Mouse (Mus musculus) lung, embryonic 15.5 days (tissue): ENCODE measurements around the gene Alkbh1. TPM values are rescaled to one million over a fixed set of nuclear protein-coding genes. Genes with fewer than 3 reads are reported as not detected.

ENCODE experiments used
- ATAC-seq: fragments of 200-750 bp; cut with Nextera tagmentation; 2 replicates; pipeline ENCODE4 v1.8.0; 2017; ENCODE audit warnings: moderate number of reproducible peaks, borderline replicate concordance; ENCODE audit not compliant: low FRiP score, low TSS enrichment; ENCODE audit errors: extremely low read depth
- H3K27ac ChIP-seq: fragments of 300-500 bp; sonication (generic); 2 replicates; pipeline ENCODE4 v1.5.1; 2015; ENCODE audit warnings: moderate library complexity, mild to moderate bottlenecking, inconsistent platforms
- H3K27me3 ChIP-seq: fragments of 300-500 bp; sonication (generic); 2 replicates; pipeline ENCODE4 v1.6.1; 2015; ENCODE audit warnings: inconsistent platforms
- H3K36me3 ChIP-seq: fragments of 300-500 bp; sonication (generic); 2 replicates; pipeline ENCODE4 v1.6.1; 2015; ENCODE audit warnings: inconsistent platforms
- H3K4me1 ChIP-seq: fragments of 300-500 bp; sonication (generic); 2 replicates; pipeline ENCODE4 v1.6.1; 2015; ENCODE audit warnings: inconsistent platforms
- H3K4me2 ChIP-seq: fragments of 300-500 bp; sonication (generic); 2 replicates; pipeline ENCODE4 v1.6.1; 2015; ENCODE audit warnings: inconsistent platforms, mild to moderate bottlenecking, moderate library complexity
- H3K4me3 ChIP-seq: fragments of 300-500 bp; sonication (generic); 2 replicates; pipeline ENCODE4 v1.5.1; 2015; ENCODE audit warnings: mild to moderate bottlenecking, inconsistent platforms
- H3K9ac ChIP-seq: fragments of 300-500 bp; sonication (generic); 2 replicates; pipeline ENCODE4 v1.6.1; 2015; ENCODE audit warnings: inconsistent platforms
- H3K9me3 ChIP-seq: fragments of 300-500 bp; sonication (generic); 2 replicates; pipeline ENCODE4 v1.6.1; 2016; ENCODE audit warnings: inconsistent platforms
- WGBS: fragments of 180-500 bp; shearing (Covaris S2); methylation state at CpG from one replicate; pipeline ENCODE4 v1.1.7; 2015; 5-methylcytosine and 5-hydroxymethylcytosine counted together
- polyA plus RNA-seq: library from polyadenylated mRNA; unstranded; fragments of >200 nt; fragmentation: Nextera tagmentation; extraction: Ambion mirVana; gene quantifications from 2 replicates; pipeline ENCODE4 v1.2.1, GENCODE M21; 2015

The Alkbh1 gene
- polyA plus RNA-seq, 1 experiment from 2014 or later: 48.0 TPM

DNA sequence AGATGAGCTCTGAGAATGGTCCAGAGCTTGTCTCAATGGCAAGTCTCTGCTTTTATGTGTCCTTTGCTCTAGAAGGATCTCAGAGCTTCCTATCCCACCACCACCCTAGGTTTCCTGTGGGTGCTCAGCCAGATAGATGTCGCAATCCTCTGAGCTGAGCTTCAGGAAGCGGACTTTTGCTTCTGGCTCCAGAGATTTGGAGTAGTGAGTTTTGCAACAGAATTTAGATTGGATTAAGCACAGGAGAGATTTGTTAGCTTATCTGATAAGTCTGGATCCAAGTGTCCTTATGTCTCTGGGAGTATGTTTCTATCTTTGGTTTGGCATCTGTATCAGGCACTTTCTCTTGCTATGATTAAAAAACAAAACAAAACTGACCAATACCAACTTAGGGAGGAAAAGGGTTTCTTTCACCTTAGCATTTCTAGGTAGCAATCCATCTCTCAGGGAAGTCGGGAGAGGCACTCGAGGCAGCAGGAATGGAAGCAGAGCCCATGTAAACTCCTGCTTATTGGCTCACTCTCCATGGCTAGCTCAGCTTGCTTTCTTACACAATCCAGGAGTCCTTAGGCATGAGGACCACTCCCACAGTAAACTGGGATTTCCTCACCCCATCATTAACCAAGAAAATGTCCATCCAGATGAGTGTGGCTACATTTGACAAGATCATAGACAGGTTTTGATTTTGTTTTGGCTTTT, 50.2 kb downstream of the Alkbh1 start:
- no peaks in the 10 kb centered on the region for H3K27me3 ChIP-seq
- H3K4me3 ChIP-seq: no peak overlapping the region
- H3K4me2 ChIP-seq: no peak overlapping the region
- no peak overlapping the region; the same call in 1 of the 2 replicates for H3K27ac ChIP-seq
- H3K36me3 ChIP-seq: no peaks in the 10 kb centered on the region
- 0 out of 2 replicates have a peak, but pooled peaks cover 3% of the 10 kb centered on the region for H3K4me1 ChIP-seq
- 62% methylated on average over 4 of the region's 4 CpGs for WGBS
- no peaks in the 10 kb centered on the region for H3K9me3 ChIP-seq
- no peak for ATAC-seq
- H3K9ac ChIP-seq: no peak overlapping the region

DNA sequence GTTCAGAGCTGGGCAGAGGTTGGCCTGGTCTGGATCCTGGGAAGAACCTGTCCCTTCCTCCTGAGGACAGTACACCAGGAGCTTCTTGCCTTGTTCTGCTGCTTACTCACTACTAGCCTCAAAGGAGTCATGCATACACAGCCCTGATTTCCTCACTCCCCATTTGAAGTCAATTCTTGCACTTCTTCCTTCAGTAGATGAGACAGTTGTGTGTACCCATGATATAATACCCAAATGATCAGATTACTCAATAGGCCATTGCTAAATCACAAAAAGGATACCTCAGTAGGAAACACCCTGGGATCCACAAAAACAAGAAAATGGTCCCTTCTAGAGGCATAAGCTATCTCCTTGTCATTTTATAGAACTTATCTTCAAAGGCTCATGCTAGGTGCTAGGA, 52.5 kb downstream of the Alkbh1 start:
- no peak for ATAC-seq
- H3K4me3 ChIP-seq: no peak overlapping the region
- no peaks in the 10 kb centered on the region for H3K27me3 ChIP-seq
- H3K27ac ChIP-seq: no peak overlapping the region
- H3K36me3 ChIP-seq: no peaks in the 10 kb centered on the region
- no peak overlapping the region for H3K4me2 ChIP-seq
- H3K9me3 ChIP-seq: no peaks in the 10 kb centered on the region
- H3K4me1 ChIP-seq: peaks cover 12% of the 10 kb centered on the region
- H3K9ac ChIP-seq: no peak overlapping the region

DNA sequence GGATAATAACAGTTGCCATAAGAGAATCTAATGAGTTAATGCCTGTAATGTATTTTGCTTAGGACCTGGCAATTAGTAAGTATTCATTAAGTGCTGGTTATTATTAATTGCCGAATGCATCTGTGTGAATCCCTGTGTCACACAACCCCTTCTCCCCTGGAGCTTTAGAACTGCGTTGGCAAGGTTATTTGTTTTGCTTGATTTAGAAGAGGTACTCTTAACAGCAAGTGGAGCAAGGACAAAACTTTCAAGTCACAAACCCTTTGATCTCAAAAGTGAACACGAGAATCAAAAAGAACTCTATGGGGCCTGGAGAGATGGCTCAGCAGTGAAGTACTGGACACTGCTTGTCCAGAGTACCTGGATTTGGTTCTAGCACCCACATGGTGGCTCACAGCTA, 54.6 kb downstream of the Alkbh1 start:
- ATAC-seq: no peak
- H3K9ac ChIP-seq: no peak overlapping the region
- H3K4me3 ChIP-seq: peak overlapping the region; percentile 98; the same call in 1 of the 2 replicates
- no peaks in the 10 kb centered on the region for H3K27me3 ChIP-seq
- peak overlapping the region; percentile 76; the same call in 1 of the 2 replicates for H3K27ac ChIP-seq
- H3K36me3 ChIP-seq: no peaks in the 10 kb centered on the region
- no peaks in the 10 kb centered on the region for H3K9me3 ChIP-seq
- 56% methylated on average over 3 of the region's 3 CpGs for WGBS
- H3K4me1 ChIP-seq: peaks cover 17% of the 10 kb centered on the region
- peak overlapping the region; percentile 64 for H3K4me2 ChIP-seq

DNA sequence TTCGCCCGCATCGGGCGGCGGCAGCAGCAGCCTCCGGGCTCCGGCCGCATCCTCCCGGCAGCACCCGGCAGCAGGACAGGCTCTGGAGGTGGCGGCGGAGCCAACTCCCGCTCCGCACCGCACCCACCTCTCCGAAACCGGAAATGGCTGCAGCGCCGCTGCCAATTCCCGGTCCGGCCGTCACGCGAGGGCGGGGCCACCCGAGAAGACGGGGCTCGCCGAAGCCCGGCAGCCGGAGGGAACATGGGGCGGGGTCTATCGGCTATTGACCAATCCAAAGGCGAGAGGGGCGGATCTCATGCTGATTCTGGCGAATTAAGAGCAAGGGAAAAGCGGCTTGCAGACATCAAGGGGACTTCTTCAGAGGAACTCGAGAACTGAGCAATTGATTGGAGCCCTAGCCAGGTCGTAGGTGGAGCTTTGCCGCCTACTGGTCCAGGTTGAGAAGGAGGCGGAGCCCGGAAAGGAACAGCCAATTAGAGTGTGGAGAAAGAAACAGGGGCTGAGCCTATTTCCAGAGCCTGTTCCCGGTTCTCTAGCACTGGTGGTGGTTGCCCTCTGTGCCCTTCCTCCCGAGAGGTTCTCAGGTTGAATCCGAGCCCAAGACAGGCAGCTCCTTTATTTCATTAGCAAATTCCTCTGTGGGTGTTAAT, 55.6 kb downstream of the Alkbh1 start, which contains the start of gene Sptlc2:
Gene Sptlc2 (minus strand): TSS at position 234 of the 653 bp plus-strand sequence.
- H3K27me3 ChIP-seq: no peaks in the 10 kb centered on the region
- WGBS: under 1% methylated on average over 45 of the region's 45 CpGs
- H3K9me3 ChIP-seq: no peaks in the 10 kb centered on the region
- H3K9ac ChIP-seq: peak within 1 kb of the TSS; percentile 88
- H3K4me2 ChIP-seq: peak within 1 kb of the TSS; percentile 85
- H3K4me1 ChIP-seq: peaks cover 15% of the 10 kb centered on the region
- peak; percentile 99 for ATAC-seq
- peak within 1 kb of the TSS; percentile 85 for H3K27ac ChIP-seq
- peak within 1 kb of the TSS; percentile 98 for H3K4me3 ChIP-seq
- no peaks in the 10 kb centered on the region for H3K36me3 ChIP-seq

DNA sequence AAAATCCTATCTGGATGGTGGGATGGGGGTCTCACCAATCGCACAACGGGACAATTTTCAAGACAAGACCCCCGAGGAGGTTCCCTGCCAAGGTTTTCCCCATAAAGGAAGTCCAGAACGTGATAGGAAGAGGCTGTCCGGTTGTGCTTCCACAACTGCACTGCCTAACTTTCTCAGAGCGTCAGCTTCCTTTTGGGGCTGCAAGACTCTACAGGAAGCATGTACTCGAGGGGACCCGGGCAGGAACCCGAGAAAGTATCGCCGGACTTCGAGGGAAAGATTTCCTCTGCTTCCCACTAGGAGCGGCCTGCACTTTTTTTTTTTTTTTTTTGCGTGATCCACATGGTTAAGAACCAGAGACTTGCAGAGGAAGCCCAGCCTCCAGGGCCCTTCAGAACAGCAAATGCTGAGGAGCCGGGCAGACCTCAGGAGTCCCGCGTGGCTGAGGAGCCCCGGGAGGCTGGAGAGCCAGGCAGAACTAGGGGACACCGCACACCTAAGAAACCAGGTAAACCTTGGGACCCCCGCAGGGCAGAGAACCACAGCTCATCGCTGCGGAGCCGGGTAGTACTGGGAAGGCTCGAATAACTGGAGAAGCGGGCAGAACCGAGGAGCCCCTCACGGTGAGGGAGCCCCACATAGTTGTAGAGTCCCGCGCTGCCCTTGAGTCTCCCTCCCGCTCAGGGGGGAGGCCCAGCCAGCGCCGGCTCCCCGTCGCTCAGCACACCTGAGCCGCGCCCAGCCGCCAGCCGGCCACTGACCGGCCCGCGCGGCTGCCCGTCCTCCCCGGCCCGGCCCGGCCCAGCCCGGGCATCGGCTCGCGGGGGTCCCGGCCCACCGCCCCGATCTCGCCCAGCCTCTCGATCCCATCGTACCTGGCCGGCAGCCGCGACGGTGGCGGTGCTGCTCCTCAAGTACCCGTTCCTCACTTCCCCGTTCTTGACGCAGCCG, 56.4 kb downstream of the Alkbh1 start:
- H3K4me1 ChIP-seq: peaks cover 14% of the 10 kb centered on the region
- ATAC-seq: peak; percentile 45
- H3K36me3 ChIP-seq: no peaks in the 10 kb centered on the region
- WGBS: under 1% methylated on average over 65 of the region's 65 CpGs
- H3K27ac ChIP-seq: peak overlapping the region; percentile 85
- peak overlapping the region; percentile 88 for H3K9ac ChIP-seq
- no peaks in the 10 kb centered on the region for H3K27me3 ChIP-seq
- peak overlapping the region; percentile 98 for H3K4me3 ChIP-seq
- no peaks in the 10 kb centered on the region for H3K9me3 ChIP-seq
- H3K4me2 ChIP-seq: peak overlapping the region; percentile 85

DNA sequence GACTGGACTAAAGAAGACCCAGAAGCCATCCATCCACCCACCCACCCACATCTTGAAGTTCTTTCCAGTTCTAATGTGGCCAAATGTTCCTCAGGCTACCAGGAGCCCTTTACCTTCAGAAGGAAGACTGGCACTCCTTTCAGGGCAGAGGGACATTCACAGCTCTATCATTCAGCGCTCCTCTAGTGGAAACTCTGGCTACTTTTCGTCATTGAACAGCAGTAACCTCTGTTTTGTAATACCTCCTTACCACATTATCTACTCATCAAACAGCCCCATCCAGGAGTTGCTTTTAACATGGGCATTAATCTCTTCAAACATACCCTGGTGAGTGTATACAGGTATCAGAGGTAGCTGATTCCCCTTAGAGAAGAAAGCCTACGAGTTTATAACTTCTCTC, 58.8 kb downstream of the Alkbh1 start:
- H3K4me3 ChIP-seq: no peak overlapping the region
- no peaks in the 10 kb centered on the region for H3K9me3 ChIP-seq
- no peaks in the 10 kb centered on the region for H3K36me3 ChIP-seq
- no peak overlapping the region for H3K27ac ChIP-seq
- H3K4me2 ChIP-seq: no peak overlapping the region
- no peak for ATAC-seq
- H3K27me3 ChIP-seq: no peaks in the 10 kb centered on the region
- H3K4me1 ChIP-seq: peaks cover 29% of the 10 kb centered on the region
- H3K9ac ChIP-seq: no peak overlapping the region
- WGBS: 91% methylated on average over 3 of the region's 3 CpGs

DNA sequence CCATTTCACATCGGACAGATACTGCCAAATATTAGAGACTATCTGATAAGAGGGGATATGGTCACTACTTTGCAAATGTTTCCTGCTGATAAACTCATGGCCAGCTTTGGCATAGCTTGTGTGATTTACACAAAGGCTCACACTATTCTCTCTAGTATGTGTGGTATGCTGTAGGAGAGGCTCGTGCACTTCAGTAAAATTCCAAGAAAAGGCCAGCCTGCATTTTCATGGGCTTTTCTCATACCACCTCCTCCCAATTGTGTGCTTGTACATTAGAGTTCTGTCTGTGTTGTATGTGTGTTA, 62.5 kb downstream of the Alkbh1 start:
- 22% methylated on average over 2 of the region's 2 CpGs for WGBS
- no peak overlapping the region for H3K4me3 ChIP-seq
- H3K9me3 ChIP-seq: no peaks in the 10 kb centered on the region
- H3K4me1 ChIP-seq: peaks cover 20% of the 10 kb centered on the region
- peak; percentile 57; the same call in 1 of the 2 replicates for ATAC-seq
- H3K4me2 ChIP-seq: no peak overlapping the region
- no peaks in the 10 kb centered on the region for H3K36me3 ChIP-seq
- no peaks in the 10 kb centered on the region for H3K27me3 ChIP-seq
- H3K9ac ChIP-seq: no peak overlapping the region
- H3K27ac ChIP-seq: peak overlapping the region; percentile 79

DNA sequence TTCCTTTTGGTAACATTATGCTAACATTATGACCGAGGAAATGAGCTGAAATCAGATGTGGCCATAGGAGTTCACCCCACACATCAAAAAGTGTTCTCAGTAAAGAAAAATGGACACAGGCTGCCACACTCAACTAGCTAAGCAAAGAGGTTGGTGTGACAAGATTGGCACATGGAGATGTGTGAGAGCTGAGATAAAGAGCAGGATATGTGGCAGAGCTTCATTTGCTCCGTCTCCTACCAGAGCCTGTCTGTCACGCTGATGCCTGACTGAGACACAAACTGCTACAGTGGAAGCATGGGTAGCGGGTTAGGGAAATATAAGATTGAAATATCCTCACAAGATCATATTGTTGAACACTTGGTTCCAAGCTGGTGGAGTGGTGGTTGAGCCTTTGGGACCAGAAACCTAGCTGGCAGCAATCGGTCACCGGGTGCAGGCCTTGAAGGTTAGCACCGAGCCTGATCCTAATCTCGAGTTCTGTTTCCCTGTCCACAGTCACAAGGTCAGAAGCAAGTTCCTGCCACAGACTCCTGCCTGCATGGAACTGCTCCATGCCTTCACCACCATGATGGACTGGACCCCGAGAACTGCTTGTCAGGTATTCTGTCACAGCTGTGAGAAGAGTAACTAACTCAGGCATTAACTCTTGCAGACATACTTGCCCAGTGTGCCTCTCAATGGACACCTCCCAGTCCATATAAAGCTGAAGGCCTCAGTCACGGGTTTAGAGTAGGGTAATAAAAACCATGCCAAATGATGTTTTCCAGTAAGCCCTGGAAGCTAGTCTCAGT, 63.0 kb downstream of the Alkbh1 start:
- no peaks in the 10 kb centered on the region for H3K27me3 ChIP-seq
- no peaks in the 10 kb centered on the region for H3K36me3 ChIP-seq
- H3K27ac ChIP-seq: peak overlapping the region; percentile 79
- no peak overlapping the region for H3K4me3 ChIP-seq
- ATAC-seq: no peak
- WGBS: 71% methylated on average over 10 of the region's 10 CpGs
- no peaks in the 10 kb centered on the region for H3K9me3 ChIP-seq
- peaks cover 15% of the 10 kb centered on the region; the same call in 1 of the 2 replicates for H3K4me1 ChIP-seq
- H3K4me2 ChIP-seq: no peak overlapping the region
- no peak overlapping the region for H3K9ac ChIP-seq

DNA sequence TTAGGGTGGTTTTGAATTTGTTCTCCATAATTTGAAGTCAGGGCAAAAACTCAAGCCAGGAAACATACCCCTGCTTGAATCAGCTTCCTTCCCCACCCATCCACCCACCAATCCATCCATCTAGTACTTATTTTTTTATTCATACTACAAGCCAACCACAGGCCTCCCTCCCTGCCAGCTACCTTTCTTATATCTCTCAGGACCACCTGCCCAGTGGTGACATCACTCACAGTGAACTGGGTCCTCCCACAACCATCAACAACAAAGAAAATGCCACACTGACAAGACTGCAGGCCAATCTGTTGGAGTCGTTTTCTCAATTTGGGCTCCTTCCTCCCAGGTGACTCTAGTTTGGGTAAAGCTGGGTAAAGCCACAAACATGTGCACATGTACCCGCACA, 64.3 kb downstream of the Alkbh1 start:
- H3K27ac ChIP-seq: no peak overlapping the region
- H3K36me3 ChIP-seq: no peaks in the 10 kb centered on the region
- no peak for ATAC-seq
- H3K9ac ChIP-seq: no peak overlapping the region
- no peak overlapping the region for H3K4me3 ChIP-seq
- no peaks in the 10 kb centered on the region for H3K27me3 ChIP-seq
- WGBS: 80% methylated on average over 2 of the region's 2 CpGs
- H3K9me3 ChIP-seq: no peaks in the 10 kb centered on the region
- no peak overlapping the region for H3K4me2 ChIP-seq
- H3K4me1 ChIP-seq: peaks cover 15% of the 10 kb centered on the region; the same call in 1 of the 2 replicates
